Mouse (Mus musculus) T-cell, adult 2 months (primary cell): ENCODE data around the gene Zfp422.

Source experiments
- DNase-seq: peaks from one replicate; pipeline ENCODE4 v3.0.0; 2022; ENCODE audit warnings: low spot score

The Zfp422 gene

DNA sequence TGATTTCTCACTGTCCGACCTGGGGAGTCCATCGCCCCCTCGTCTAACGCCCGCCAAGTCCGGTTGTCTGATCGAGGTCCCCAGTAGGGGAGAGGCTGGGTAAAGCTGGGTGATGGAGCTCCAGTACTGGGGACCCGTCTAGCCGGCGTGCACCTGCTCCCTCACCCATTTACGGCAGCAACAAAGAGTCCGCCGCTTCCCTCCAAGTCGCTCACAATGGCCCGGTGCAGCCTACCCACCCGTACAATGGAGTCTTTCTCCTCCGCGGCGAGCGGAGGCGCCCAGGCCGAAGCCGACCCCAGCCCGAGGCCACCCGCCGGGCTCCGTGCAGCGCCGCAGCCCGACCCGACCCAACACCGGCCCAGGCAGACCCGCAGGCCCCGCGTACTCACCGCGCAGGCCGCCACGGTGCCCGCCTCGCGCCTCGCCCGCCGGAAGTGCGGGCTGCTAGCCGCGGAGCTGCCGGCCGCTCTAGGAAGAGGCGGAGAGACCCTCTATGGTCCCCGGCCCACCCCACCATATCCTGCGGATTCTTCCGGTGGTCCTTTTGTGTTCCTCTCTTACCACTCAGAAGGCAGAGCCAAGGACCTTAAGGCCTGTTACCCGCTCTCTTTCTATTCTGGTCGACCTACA, at the start of gene Zfp422:
TSS of gene Zfp422 (minus strand) at position 461 of the 633 bp plus-strand sequence.
- DNase-seq = peak; percentile 68

DNA sequence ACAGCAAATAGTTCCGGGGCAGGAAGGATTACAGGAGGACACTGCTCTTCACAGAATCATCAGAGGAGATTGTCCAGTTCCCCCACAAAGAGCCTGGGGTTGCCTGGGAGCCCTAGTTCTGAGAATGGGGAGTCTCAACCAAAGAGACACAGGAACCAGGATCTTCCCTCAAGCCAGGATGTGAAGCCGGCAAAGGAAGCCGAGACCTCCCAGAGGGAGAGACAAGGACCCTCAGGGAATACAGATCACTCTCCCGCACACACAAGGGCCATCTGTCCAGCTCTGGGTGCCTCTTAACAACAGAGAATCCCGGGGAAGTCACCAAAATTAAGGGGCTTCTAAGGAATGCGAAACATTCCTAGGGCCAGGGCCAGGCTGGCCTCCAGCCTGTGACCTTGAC, 48.5 kb upstream of the Zfp422 start:
- DNase-seq = no peak

DNA sequence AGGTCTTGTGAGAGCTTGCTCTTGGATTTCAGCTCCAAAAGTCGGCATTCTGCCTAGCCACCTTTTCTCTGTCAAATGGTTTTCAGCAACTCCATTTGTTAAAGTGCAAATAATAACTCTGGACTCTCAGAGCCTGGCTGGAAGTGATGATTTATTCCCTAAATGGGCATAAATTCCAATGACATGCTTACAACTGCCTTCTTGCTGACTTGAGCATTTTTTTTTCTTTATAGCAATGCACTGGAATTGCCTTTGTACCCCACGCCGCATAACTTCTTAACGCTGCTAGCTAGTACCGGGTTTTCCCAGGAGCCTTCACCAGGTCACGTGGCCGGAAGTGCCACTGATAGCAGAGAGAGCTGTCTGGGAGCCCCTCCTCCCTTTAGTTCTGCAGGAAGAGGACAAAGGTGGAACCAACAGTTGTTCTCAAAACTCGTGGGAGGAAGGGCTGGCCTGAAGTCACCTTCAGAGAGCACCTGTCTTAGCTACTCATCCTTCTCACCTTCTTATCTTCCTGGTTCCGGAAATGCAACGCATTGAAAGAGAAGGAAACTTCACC, 47.6 kb upstream of the Zfp422 start:
- DNase-seq = no peak

DNA sequence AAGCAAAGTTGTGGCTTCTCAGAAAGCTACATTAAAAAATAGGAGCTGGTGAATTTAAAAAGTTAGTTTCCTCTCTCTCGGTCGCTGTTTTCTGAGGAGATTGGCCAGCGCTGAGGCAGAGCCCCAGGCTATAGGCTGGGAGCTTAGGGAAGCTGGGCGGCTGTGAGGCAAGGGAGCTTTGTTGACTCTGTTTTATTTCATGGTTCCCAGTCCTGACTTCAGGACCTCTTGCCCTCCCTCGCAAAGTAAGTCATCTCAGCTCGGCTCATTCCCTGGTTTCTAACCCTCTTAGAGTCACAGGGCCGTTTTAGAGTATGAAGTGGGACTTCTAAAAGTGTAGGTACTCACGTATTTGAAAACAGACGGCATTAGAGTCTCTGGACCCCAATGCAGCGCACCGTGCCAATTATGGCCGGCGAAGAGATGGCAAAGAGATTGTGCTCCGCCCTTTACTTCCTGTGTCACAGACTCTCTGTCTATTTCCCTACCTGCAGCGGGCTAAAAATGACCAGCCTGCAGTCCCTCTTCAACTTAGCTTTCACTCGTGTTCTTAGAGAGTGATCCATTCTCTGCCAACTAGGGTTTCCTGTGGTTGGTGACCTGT, 45.6 kb upstream of the Zfp422 start:
- no peak for DNase-seq

DNA sequence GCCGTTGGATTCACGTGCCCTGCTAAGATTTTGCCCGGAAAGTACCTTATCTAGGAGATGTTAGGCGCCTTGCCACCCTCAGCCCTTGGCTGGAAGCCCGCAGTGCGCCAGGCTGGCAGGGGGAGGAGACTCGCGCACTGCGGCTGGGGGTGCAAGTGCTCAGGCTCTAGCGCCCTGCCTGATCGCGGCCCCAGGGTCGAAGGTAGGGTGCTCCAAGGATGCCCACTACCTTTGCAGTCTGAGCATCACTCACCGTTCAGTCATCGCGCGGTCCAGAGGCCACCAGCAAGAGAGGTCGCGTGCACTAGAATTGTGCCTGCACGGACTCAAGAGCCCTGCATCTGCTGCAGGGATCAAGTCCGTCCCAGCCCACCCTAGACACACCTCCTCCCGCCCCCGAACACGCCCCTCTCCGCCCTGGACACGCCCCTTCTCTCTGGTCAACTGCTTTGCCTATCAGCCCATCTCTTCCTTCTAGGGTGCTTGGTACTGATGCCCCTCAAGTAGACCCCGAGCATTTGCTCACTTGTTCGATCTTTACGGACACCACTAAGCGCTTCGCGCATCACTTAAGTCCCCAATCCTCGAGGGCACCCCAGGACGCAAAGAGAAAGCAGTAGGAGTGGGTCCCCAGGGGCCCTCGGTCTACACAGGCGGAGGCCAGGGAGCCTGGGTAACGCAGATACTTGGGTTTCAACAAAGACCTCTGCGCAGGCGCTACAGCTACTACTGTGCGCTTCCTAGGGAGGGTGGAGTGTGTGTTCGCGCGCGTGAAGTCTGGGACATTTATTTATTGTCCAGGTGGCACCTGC, 44.9 kb upstream of the Zfp422 start, which contains the start of gene Rassf4:
TSS of gene Rassf4 (minus strand) at position 482 of the 812 bp plus-strand sequence.
- DNase-seq = peak; percentile 39

DNA sequence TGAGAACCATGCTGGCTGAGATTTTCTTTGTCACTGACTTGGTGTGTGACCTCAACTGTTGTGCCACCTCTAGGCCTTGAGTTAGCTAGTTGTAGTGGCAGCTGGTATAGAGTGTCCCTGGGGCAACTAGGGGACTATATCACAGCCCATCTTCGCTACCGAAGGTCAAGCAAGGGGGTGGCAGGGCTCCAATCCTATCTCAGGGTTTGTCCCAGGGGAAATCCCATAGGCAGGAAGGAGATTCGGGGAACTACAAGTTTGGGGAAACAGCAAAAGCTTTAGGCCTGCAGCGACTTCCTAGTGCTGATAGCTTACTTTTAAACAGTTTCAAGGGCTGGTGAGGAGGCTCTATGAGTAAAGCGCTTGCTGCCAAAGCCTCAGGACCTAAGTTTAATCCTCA, 43.5 kb upstream of the Zfp422 start:
- no peak for DNase-seq

DNA sequence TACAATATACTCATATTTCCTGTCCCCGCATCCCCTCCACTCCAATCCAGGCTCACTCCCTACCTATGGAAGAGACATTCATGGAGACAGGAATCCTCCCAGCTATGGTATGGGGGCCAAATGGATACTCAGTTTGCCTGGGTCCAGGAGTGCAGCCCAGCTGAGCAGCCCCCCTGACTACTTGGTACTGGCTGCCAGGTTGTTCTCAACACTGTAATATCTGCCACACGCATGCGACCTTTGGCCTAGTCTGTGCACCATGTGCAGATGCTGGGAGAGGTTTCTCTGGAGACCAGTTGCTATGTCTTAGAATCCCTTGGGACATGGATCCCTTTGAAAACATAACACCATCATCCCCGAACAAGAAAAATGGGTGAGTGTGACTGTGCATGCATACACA, 43.0 kb upstream of the Zfp422 start:
- no peak for DNase-seq

DNA sequence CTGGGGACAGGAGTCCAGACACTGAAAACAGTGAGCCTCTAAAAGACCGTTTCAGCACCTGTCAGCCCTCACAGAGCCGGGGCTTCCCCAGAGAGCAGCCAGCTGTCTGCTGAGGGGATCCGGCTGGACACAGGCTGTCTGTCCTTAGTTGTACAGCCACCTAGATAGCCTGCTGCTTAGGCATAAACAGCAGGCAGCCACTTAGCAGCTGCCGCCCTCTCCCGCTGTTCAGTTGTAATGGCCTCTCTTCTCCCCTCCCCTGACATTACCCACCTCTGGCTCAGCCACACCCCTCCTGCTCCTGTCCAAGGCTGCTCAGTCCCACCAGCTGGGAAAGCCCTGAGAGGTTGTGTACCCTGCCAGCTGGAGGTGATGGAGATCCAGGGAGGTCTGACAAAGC, 42.2 kb upstream of the Zfp422 start:
- DNase-seq = no peak

DNA sequence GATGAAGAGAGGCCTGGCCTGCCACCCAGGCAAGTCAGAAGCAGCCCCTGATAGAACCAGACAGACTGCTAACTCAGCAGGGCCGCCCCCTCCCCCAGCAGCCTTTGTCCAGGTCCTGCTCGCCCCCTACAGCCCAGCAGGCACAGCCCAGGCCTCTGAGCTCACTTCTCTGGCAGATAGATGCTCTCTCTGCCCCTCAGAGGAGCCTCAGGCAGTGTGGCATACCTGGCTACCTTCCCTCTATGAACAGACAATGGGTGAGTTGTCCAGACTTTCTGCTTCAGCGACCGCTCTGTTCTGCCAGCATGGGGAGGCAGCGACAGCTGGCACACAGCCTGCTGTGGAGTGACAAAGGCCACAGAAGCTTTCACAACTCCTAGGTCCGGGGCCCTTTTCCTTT, 41.3 kb upstream of the Zfp422 start:
- DNase-seq = no peak

DNA sequence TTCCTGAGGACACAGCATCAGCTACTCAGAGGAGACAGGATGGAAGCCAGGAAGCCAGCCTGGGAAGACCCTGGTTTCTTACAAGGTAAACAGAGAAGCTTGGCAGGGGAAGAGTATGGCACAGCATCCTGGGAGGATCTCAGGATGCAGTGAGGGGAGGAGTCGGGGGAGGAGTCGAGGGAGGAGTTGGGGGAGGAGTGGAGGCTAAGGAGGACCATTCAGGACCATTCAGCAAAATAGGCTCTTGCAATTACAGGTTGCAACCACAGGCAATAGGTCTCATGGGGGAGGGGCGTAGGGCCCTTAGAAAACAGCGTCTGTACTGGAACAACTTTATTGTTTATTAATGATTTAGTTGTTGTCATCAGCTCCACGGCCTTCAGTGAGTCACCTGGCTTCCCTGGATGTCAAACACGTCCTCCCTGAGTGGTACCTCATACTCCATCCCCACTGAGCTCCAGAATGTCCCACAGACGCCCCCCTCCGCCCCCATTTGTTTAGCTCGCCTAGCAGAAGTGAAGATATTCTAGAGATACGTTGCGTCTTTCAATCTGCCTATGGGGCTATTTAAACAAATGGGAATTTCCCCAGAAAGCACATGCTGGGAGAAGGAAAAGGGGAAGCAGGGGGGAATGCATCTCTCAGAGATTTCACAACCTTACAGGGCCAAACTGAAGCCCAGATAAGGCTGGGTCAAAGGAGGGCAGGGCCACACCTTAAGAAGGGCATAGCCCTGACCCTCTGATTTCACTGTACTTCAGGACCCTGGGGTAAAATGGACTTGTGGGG, 40.1 kb upstream of the Zfp422 start:
- DNase-seq = no peak

DNA sequence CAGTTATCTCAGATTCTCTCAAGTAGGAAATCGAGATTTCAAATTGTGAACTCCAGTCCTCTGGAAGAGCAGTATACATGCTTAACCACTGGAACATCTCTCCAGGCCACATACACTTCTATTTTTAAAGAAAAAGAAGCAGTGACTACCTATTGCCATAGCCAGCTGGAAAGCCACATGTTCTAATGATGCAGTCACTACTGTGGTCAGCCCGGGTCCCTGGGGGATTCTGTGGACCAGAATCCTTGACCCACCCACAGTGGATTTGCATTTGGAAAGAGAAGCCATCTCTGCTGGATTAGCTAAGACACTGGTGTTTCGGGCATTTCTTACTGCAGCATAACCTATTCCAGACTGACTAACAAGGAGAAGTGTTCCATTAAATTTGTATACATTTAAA, 38.6 kb upstream of the Zfp422 start:
- no peak for DNase-seq

DNA sequence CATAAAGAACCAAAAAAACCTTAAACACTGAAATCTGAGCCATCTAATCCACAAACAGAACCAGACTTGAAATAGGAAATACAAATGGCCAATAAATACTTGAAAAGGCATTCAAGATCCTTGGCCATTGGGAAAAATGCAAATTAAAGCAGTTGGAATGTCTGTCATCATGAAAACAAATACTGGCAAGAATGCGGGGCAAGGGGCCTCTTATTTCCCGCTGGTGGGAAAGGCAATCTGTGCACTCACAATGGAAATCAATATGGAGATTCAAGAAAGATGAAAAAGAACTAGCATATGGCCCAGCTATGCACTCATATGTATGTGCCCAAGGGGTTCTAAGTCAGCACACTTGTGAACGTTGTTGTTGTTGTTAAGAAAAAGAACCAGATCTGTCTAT, 38.1 kb upstream of the Zfp422 start:
- DNase-seq = no peak

DNA sequence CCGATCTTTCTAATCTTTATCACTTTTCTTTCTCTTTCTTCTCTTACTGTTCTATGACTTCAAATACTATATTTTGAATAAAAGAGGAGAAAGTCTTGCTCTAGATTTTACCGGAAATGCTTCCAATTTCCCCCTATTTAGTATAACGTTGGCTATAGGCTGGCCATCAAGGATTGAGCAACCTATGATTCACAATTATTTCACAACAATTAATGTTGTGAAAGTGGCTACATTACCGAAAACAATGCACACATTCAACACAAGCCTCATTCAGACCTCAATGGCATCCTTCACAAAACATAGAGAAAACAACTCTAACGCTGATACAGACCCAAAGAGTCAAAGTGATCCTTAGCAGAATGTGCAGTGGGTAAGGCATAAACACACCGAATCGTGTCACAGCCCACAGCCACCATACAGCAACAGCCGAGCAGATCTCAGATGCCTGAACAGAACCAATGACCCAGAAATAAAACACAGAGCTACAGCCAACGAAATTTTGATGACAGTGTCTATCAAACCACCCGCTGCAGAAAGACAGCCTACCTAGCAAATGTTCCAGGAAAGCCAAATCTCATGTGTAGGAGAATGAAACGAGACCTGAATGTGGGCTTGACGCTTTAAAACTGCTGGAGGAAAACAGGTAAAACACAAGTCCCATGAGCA, 37.4 kb upstream of the Zfp422 start:
- no peak for DNase-seq

DNA sequence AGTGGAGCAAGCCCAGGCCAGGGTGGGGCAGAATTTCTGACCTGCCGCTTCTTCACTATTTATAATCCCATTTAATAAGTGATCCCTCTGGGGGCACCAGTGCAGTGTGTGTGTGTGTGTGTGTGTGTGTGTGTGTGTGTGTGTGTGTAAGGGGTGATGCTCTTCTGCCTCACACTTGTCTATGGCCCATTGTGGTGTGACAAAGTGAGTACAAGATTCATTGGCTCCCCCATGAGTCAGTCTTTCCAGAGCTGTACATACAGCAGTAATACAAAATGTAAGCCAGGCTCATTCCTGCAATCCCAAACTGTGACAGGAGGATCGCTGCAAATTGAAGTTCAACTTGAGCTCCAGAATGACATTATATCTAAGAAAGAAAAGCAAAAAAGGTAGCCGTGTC, 36.0 kb upstream of the Zfp422 start:
- no peak for DNase-seq

DNA sequence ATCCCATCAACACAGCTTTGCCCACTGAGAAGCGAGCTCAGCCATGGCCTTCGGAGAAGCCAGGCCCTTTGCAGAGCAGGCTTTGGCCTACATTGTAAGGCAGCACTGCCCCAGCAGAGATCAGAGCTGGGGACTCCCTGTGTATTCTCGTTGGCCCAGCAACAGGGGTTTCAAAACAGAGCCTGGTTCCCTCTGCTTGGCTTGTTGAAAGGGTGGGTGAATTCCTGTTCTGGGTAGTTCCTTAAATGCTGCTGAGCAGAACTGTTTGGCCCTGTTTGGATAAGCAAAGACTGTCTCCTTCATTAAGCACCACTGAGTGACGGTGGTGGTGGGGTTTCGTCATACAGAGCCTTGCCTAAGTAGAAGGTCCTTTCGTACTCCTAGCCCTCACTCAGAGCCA, 35.2 kb upstream of the Zfp422 start:
- no peak for DNase-seq

DNA sequence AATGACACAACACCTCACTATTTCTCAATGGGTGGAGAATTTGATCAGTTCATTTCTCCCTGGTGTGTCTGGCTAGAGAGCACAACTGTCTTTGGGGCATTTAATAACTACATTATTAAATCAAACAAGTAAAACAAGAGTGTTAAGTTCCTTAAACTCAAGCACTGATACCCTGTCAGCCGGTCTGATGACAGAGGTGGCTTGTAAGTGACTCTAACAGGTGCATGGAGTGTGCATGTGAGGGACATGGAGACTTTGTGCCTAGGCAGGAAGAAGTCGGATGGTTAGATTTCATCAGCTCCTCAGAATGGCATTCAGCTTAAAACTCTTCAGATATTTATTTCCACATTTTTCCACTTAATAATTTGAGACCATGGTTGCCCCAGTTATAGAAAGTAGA, 34.6 kb upstream of the Zfp422 start:
- DNase-seq = no peak

DNA sequence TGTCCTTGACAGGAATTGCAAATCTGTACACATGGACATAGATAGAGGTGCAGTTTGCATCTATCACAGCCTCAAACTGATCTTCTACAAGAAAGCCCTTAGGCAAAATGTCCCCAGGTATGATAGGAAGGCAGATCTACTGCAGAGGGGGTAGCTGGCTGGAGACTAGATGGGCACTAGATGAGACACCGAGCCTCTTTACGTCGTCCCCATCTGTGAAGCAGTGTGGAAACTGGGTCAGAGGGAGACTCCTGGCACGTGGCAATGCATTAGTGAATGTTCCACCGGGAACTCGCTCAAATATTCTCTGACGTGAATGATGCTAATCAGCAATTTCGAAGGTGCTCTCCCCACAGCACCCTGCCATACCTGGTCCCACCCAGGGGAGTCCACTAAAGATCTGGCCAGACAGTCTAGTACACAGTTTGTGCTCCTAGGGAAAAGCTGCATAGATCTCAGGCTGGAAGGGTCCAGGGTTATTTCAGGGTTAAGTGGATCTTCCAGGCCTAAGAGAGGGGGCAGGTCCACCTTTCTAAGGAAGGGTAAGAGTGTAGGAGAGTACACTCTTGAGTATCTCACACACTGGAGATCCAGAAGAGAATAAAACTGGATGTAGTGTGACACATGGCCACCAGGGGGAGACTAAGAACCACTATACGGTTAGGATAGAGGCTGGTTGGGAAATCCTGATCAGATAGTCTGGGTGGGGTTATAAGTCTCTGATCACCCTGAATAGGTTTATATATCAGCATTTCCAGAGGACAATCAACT, 25.1 kb upstream of the Zfp422 start:
- DNase-seq = no peak

DNA sequence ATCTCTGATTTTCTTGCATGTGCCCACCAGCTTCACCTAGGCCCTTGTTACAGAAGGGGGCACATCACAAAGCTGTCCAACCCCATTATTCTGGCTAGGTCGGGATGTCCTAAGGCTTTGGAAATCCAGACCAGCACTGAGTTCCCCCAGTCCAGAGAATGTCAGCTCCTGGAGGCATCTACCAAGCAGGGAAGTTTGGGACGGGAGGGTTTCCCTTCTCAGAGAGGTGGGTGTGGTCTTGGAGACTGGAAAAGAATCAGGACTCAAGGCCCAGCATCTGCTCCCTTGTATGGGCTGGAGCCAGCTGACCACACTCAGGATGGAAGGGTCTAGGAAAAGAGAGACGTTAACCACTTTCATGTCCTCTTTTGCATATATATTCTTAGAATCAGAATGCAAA, 24.4 kb upstream of the Zfp422 start:
- no peak for DNase-seq

DNA sequence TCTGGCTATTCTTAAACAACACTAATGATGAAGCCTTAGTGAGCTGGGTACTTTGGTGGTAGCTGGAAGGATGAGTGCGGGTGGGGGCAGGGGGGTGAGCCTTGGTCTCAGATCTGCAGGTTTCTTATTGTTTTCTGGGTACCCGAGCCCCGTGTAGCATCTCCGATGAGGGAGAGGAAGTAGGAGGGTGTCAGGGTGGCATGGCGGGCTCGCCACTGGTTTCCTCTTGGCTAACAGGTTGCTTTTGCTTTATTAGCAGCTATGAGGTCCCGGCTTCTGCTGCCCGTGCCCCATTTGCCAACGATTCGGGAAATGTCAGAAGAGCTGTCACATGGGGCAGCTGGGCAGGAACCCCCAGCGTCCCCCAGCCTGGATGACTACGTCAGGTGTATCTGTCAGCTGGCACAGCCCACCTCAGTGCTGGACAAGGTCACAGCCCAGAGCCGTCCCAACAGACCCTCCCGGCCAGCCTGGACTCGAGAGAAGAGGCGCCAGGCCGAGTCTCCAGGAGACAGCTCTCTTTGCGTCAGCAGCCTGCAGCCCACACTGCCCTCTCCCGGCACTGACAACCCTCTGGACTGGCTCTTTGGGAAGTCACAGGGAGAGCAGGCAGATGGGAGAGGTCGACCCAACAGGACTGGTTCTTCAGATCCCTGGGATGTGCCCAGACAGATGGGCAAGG, 22.8 kb upstream of the Zfp422 start:
- DNase-seq = no peak

DNA sequence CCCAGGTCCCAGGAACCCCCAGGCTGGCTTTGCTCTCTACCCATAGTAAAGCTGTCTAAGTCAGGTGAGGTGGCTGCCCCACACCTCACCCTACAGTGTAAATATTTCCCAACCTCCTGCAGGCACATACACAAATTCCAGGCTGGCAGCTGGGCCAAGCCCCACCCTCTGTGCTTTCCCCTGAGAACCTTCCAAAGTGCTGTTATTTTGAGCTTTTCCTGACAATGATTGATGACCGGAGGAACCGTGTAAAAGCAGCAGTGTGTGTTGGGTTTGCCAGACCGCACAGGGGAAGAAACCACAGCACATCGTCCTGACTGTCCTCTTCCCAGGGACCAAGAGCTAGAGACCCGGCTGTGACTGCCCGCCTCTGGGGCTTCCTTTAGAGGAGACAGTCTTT, 21.6 kb upstream of the Zfp422 start, which contains the start of gene Depp1:
TSS of gene Depp1 (plus strand) at position 204 of the 400 bp plus-strand sequence.
- no peak for DNase-seq
